Mouse (Mus musculus) neural tube, embryonic 11.5 days (tissue): ENCODE measurements around the gene Glrx5. TPM values are rescaled to one million over a fixed set of nuclear protein-coding genes. Genes with fewer than 3 reads are reported as not detected.

ENCODE experiments used
- ATAC-seq: fragments of 200-750 bp; cut with Nextera tagmentation; 2 replicates; pipeline ENCODE4 v1.8.0; 2017; ENCODE audit warnings: moderate number of reproducible peaks, mild to moderate bottlenecking, moderate TSS enrichment, moderate library complexity; ENCODE audit not compliant: insufficient read depth, low FRiP score, low TSS enrichment
- DNase-seq: peaks from one replicate; pipeline ENCODE4 v3.0.0-alpha.2; 2015; ENCODE audit warnings: low spot score
- H3K27ac ChIP-seq: fragments of 300-500 bp; sonication (generic); 2 replicates; pipeline ENCODE4 v1.5.1; 2014; ENCODE audit warnings: low read depth, mild to moderate bottlenecking, low read length
- H3K27me3 ChIP-seq: fragments of 300-500 bp; sonication (generic); 2 replicates; pipeline ENCODE4 v1.6.1; 2014; ENCODE audit warnings: mild to moderate bottlenecking, low read length, mixed read lengths; ENCODE audit not compliant: control insufficient read depth, insufficient read depth
- H3K36me3 ChIP-seq: fragments of 300-500 bp; sonication (generic); 2 replicates; pipeline ENCODE4 v1.6.1; 2014; ENCODE audit warnings: mild to moderate bottlenecking, low read length, moderate library complexity, mixed read lengths; ENCODE audit not compliant: control insufficient read depth, insufficient read depth
- H3K4me1 ChIP-seq: fragments of 300-500 bp; sonication (generic); 2 replicates; pipeline ENCODE4 v1.6.1; 2014; ENCODE audit warnings: low read length, mixed read lengths; ENCODE audit not compliant: control insufficient read depth, insufficient read depth
- H3K4me2 ChIP-seq: fragments of 300-500 bp; sonication (generic); 2 replicates; pipeline ENCODE4 v1.6.1; 2014; ENCODE audit warnings: low read depth, mild to moderate bottlenecking, moderate library complexity
- H3K4me3 ChIP-seq: fragments of 300-500 bp; sonication (generic); 2 replicates; pipeline ENCODE4 v1.5.1; 2014; ENCODE audit warnings: low read depth, low read length
- H3K9ac ChIP-seq: fragments of 300-500 bp; sonication (generic); 2 replicates; pipeline ENCODE4 v1.6.1; 2014; ENCODE audit warnings: mild to moderate bottlenecking, low read length
- H3K9me3 ChIP-seq: fragments of 300-500 bp; sonication (generic); 2 replicates; pipeline ENCODE4 v1.6.1; 2016; ENCODE audit warnings: low read length; ENCODE audit not compliant: control insufficient read depth
- WGBS: fragments of 180-500 bp; shearing (Covaris S2); extraction: QIAGEN DNeasy Blood & Tissue Kit; methylation state at CpG from one replicate; pipeline ENCODE4 v1.1.7; 2014; 5-methylcytosine and 5-hydroxymethylcytosine counted together
- polyA plus RNA-seq: library from polyadenylated mRNA; unstranded; fragments of >200 nt; fragmentation: Nextera tagmentation; extraction: Ambion mirVana; gene quantifications from 2 replicates; pipeline ENCODE4 v1.2.1, GENCODE M21; 2014

Gene Glrx5
- polyA plus RNA-seq, 1 experiment from 2014 or later: 192 TPM

DNA sequence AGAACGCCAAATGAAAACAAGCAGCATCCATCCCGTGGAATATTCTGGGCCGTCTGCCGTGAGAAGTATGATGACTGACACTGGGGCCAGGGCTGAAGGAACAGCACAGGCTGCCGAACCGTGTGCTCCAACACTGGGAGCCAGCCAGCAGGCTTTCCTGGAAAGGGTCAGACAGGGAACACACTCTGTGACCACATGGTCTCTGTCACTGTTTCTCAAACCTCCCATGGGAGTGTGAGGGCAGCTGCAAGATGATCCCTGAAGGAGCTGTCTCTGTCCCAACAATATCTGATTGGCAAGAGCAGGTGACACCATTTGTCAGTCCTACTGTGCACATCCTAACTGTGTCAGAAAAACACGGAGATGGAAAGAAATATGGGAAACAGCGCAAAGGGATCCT, 39.6 kb upstream of the Glrx5 start:
- ATAC-seq: no peak
- no peak overlapping the region for H3K9ac ChIP-seq

DNA sequence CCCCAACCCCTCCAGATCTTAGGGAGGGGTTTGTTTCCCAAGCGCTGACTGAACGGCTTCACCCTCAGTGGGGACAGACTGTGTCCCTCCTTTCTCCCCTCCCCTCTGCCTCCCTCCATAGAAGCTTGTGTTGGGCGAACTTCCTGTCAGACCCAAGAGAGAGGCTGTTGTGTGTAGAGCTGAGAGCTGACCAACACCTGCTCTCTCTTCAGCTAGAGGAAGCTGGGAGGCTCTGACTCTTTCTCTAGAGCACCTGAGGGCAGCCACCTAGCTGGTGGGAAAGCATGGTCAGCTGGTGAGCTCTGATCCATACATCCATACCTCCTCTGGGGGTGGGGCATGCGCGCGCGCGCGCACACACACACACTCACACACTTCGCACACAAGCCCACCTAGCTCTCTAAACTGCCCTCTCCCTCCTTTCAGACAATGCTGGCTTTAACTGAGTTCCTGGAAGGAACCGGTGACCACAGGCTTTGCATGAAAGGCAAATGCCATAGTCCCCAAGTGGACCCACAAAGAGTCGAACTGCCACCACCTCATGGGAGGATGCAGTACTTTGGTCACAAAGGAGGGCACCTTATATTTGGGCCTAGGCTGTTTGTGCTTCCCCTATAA, 37.1 kb upstream of the Glrx5 start:
- Histone ChIP-seq H3K9ac (no peak overlapping the region), H3K4me2 (no peak overlapping the region), H3K27me3 (no peaks in the 10 kb centered on the region), H3K4me1 (no peaks in the 10 kb centered on the region), H3K36me3 (no peaks in the 10 kb centered on the region), H3K27ac (no peak overlapping the region), H3K9me3 (no peaks in the 10 kb centered on the region), H3K4me3 (no peak overlapping the region)
- no peak for DNase-seq
- ATAC-seq: no peak
- 87% methylated on average over 12 of the region's 12 CpGs for WGBS

More for the DNA sequence above, 39.6 kb upstream of the Glrx5 start:
- no peak overlapping the region for H3K27ac ChIP-seq
- H3K9me3 ChIP-seq: no peaks in the 10 kb centered on the region
- H3K27me3 ChIP-seq: no peaks in the 10 kb centered on the region
- DNase-seq: no peak
- no peaks in the 10 kb centered on the region for H3K36me3 ChIP-seq
- 79% methylated on average over 8 of the region's 8 CpGs for WGBS
- H3K4me1 ChIP-seq: no peaks in the 10 kb centered on the region
- no peak overlapping the region for H3K4me3 ChIP-seq
- H3K4me2 ChIP-seq: no peak overlapping the region

DNA sequence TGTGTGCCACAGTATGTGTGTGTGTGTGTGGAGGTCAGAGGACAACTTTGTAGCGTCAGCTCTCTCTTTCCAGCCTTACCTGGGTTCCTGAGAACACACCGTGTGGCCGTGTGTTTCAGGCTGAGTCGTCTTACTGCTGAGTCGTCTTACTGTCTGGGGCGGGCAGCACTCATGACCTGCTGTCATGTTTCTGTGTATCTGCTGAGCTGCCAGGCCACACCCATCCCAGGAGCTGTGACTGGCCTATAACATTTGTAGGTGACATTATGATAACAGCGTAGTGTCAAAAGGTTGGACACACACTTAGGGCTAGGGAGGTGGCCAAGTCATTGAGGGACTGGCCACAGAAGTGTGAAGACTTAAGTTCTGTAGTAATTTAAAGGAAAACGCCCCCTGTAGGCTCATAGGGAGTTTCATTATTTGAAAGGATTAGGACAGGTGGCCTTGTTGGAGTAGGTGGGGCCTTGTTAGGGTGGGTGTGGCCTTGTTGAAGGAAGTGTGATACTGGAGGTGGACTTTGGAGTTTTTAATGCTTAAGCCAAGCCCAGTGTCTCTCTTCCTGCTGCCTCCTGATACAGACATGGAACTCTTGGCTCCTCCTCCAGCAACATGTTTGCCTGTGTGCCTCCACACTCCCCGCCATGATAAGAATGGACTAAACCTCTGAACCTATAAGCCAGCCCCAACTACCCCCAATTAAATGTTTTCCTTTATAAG, 36.3 kb upstream of the Glrx5 start:
- no peak overlapping the region for H3K4me2 ChIP-seq
- no peak overlapping the region for H3K4me3 ChIP-seq
- 84% methylated on average over 9 of the region's 9 CpGs for WGBS
- H3K9me3 ChIP-seq: no peaks in the 10 kb centered on the region
- no peaks in the 10 kb centered on the region for H3K27me3 ChIP-seq
- H3K9ac ChIP-seq: no peak overlapping the region
- ATAC-seq (no peak), DNase-seq (no peak)
- no peaks in the 10 kb centered on the region for H3K4me1 ChIP-seq
- H3K36me3 ChIP-seq: no peaks in the 10 kb centered on the region
- H3K27ac ChIP-seq: no peak overlapping the region

DNA sequence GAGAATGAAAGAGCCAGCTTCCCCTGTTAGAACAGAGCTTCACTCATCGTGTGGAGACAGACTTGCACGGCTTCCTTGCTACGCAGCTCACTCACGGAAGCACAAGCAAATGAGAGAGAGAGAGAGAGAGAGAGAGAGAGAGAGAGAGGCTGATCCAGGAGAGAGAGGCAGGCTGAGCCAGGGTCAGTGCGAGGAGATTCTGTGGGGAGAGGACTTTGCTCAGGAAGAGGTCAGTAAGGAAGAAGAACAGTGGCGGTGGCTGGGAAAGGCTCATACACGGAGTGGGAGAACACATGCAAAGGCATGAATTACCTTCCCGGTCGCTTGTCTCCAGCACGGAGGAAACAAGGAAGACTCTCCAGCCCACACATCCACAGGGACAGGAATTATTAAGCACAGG, 35.3 kb upstream of the Glrx5 start:
- no peaks in the 10 kb centered on the region for H3K36me3 ChIP-seq
- H3K9me3 ChIP-seq: no peaks in the 10 kb centered on the region
- no peak overlapping the region for H3K27ac ChIP-seq
- DNase-seq: no peak
- H3K27me3 ChIP-seq: no peaks in the 10 kb centered on the region
- ATAC-seq: no peak
- H3K4me1 ChIP-seq: no peaks in the 10 kb centered on the region
- no peak overlapping the region for H3K4me3 ChIP-seq
- H3K4me2 ChIP-seq: no peak overlapping the region
- 93% methylated on average over 10 of the region's 10 CpGs for WGBS
- H3K9ac ChIP-seq: no peak overlapping the region

DNA sequence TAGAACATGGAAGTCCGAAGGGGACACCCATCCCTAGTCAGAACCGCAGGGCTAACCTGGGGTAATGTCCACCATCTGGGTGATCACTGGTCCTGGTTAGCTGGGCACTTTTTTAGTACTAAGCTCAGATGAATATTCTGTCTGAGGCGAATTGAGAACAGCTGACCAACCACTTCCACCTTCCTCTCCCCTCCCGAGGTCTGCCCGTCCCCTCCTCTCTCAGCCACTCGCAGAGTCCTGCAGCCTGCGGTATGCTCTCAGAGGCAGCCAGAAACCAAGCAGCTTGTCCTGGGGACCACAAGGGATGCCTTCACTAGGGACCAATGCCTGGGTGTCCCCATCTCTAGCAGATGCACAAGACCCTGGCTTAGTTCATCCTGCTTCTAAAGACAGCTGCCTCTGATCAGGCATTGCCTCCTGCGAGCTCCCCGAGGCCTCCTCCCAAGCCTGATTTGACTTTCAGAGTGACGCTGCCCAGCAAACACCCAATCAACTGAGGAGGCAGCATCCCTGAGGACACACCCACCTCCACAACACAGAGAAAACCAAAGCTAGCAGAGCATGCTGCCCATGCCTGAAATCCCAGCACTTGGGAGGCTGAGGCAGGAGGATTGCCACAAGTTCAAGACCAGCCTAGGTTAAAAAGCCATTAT, 34.7 kb upstream of the Glrx5 start:
- WGBS: 89% methylated on average over 10 of the region's 10 CpGs
- Histone ChIP-seq H3K4me3 (no peak overlapping the region), H3K36me3 (no peaks in the 10 kb centered on the region), H3K9me3 (no peaks in the 10 kb centered on the region), H3K9ac (no peak overlapping the region), H3K4me1 (no peaks in the 10 kb centered on the region; the same call in 1 of the 2 replicates), H3K27ac (no peak overlapping the region), H3K27me3 (no peaks in the 10 kb centered on the region), H3K4me2 (no peak overlapping the region)
- DNase-seq (no peak), ATAC-seq (no peak)

DNA sequence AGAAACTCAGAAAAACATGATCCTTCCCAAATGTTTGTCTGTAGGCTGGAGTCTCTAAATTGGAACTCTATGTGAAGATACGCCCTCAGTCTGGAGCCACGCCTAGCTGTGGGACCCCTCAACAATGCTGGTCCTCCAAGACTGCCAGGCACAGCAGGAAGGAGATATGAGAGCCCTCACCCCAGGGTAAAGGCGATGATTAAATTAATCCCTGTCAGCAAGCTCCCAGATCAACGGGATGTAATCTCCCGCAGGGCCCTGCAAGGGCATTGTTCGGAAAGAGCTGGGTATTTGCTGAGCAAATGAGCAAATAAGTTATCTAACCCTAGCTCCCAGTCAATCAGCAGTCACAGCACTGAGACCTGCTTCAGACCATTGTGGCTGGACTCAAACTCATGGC, 33.9 kb upstream of the Glrx5 start:
- DNase-seq (no peak), ATAC-seq (no peak)
- no peaks in the 10 kb centered on the region for H3K9me3 ChIP-seq
- no peak overlapping the region for H3K27ac ChIP-seq
- H3K4me2 ChIP-seq: no peak overlapping the region
- H3K36me3 ChIP-seq: no peaks in the 10 kb centered on the region
- WGBS: 83% methylated on average over 6 of the region's 6 CpGs
- H3K9ac ChIP-seq: no peak overlapping the region
- no peaks in the 10 kb centered on the region; the same call in 1 of the 2 replicates for H3K4me1 ChIP-seq
- H3K4me3 ChIP-seq: no peak overlapping the region
- H3K27me3 ChIP-seq: no peaks in the 10 kb centered on the region

DNA sequence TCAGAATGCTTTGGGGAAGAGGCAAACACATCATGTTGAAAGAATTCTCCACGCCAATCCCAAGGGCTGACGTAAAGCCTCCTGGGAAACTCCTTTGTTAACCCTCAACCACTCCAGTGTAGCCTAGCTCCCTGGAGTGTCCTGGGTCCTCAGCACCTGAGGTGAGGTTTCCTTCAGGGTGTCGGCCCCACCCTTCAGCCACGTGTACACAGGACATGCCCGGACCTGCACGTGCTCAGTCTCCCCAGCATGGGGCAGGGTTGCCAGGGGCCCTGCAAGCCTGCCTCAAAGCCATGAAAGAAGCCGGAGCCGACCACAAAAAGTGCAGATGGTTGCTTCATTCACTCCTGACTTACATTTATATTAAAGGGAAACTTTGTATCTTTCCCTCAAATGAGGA, 33.3 kb upstream of the Glrx5 start:
- DNase-seq: no peak
- Histone ChIP-seq H3K9ac (no peak overlapping the region), H3K4me3 (no peak overlapping the region), H3K4me2 (no peak overlapping the region), H3K27me3 (no peaks in the 10 kb centered on the region), H3K4me1 (no peaks in the 10 kb centered on the region; the same call in 1 of the 2 replicates), H3K36me3 (no peaks in the 10 kb centered on the region), H3K9me3 (no peaks in the 10 kb centered on the region), H3K27ac (no peak overlapping the region)
- 69% methylated on average over 8 of the region's 8 CpGs for WGBS
- no peak for ATAC-seq

DNA sequence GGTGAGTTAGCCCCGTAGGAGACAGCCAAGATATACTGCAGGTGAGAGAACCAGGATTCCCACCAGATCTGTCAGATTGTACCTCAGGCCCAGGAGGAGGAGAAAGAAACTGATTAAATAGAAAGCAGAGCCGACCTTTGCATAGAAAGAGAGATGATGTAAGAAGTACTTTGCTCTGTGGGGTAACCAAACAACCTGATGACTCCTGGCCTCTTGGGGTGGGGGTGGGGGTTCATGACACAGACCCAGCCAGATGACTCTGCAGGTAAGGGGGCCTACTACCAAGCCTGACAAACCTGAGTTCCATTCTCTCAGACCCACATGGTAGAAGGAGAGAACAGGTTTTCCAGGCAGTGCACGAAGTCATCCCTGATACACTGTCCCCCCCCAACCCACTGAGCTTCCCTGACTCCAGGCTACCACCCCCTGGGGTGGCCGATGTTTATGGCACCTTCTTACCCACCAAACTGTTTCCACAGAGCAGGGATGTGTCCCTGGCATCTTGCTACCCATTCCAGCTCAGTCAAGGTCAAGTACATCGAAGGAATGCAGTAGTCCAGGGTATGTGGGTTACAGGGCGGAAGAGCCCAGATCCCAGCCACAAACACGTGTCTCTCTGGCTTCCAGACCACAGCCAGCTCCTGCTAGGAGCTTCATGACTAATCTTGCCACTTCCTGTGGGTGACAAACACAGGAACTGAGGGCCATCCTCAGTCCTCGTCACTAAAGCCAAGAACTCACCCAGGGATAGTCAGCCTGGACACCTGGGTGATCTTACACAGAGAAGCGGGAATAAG, 31.8 kb upstream of the Glrx5 start:
- no peaks in the 10 kb centered on the region for H3K9me3 ChIP-seq
- H3K27ac ChIP-seq: no peak overlapping the region
- no peak for DNase-seq
- no peaks in the 10 kb centered on the region; the same call in 1 of the 2 replicates for H3K4me1 ChIP-seq
- no peaks in the 10 kb centered on the region for H3K36me3 ChIP-seq
- WGBS: 80% methylated on average over 9 of the region's 9 CpGs
- no peak for ATAC-seq
- H3K27me3 ChIP-seq: no peaks in the 10 kb centered on the region
- no peak overlapping the region for H3K9ac ChIP-seq
- H3K4me3 ChIP-seq: no peak overlapping the region
- no peak overlapping the region for H3K4me2 ChIP-seq
